Mouse (Mus musculus) liver, embryonic 14.5 days (tissue): ENCODE results near the gene Clec12a. TPM values are rescaled to one million over a fixed set of nuclear protein-coding genes. Genes with fewer than 3 reads are reported as not detected.

Experiments
- ATAC-seq: fragments of 200-750 bp; cut with Nextera tagmentation; 2 replicates; pipeline ENCODE4 v1.8.0; 2017; ENCODE audit warnings: moderate number of reproducible peaks, mild to moderate bottlenecking, moderate library complexity; ENCODE audit not compliant: insufficient read depth
- DNase-seq, 3 experiments: peaks; one replicate each; pipeline ENCODE4 v3.0.0-alpha.2; 2012 to 2013; ENCODE audit warnings: low read depth in 3 of 3, low spot score in 3 of 3
- H3K27ac ChIP-seq: fragments of 300-500 bp; sonication (generic); 2 replicates; pipeline ENCODE4 v1.5.1; 2014; ENCODE audit warnings: moderate library complexity, mild to moderate bottlenecking, control low read depth, inconsistent platforms
- H3K27me3 ChIP-seq: fragments of 300-500 bp; sonication (generic); 2 replicates; pipeline ENCODE4 v1.6.1; 2014; ENCODE audit warnings: mild to moderate bottlenecking, low read length, moderate library complexity; ENCODE audit not compliant: control insufficient read depth, insufficient read depth
- H3K36me3 ChIP-seq: fragments of 300-500 bp; sonication (generic); replicated peaks from 2 replicates; pipeline ENCODE4 v1.6.1; 2014; ENCODE audit warnings: low read depth; ENCODE audit not compliant: control insufficient read depth, insufficient read depth
- H3K4me1 ChIP-seq, 2 experiments: fragments of 200-500 bp in 1 of 2; fragments of 300-500 bp in 1 of 2; sonication (generic) in 1 of 2; replicated peaks; 2 replicates each; pipeline ENCODE4 v1.6.1; 2012 to 2014; ENCODE audit warnings: antibody characterized with exemption in 1 of 2, inconsistent platforms in 1 of 2, low read length in 1 of 2; ENCODE audit not compliant: control insufficient read depth in 2 of 2, insufficient read depth in 2 of 2
- H3K4me2 ChIP-seq: fragments of 300-500 bp; sonication (generic); 2 replicates; pipeline ENCODE4 v1.6.1; 2014; ENCODE audit warnings: low read depth, mild to moderate bottlenecking, control low read depth, moderate library complexity
- H3K4me3 ChIP-seq, 2 experiments: fragments of 200-500 bp in 1 of 2; fragments of 300-500 bp in 1 of 2; sonication (generic) in 1 of 2; 2 replicates each; pipeline ENCODE4 v1.5.1; 2012 to 2014; ENCODE audit warnings: low read depth in 2 of 2, low read length in 2 of 2, mild to moderate bottlenecking in 2 of 2, control low read depth in 1 of 2, inconsistent platforms in 1 of 2, moderate library complexity in 1 of 2; ENCODE audit not compliant: insufficient read depth in 1 of 2
- H3K9ac ChIP-seq: fragments of 300-500 bp; sonication (generic); replicated peaks from 2 replicates; pipeline ENCODE4 v1.6.1; 2014; ENCODE audit warnings: mild to moderate bottlenecking, control low read depth, moderate library complexity
- H3K9me3 ChIP-seq: fragments of 300-500 bp; sonication (generic); 2 replicates; pipeline ENCODE4 v1.6.1; 2016; ENCODE audit warnings: low read length, mixed read lengths; ENCODE audit not compliant: control insufficient read depth
- CTCF ChIP-seq: IDR thresholded peaks from 2 replicates; pipeline ENCODE4 v1.5.1; 2016; ENCODE audit warnings: antibody characterized with exemption, low read depth, control low read depth
- EP300 ChIP-seq: IDR thresholded peaks from 2 replicates; pipeline ENCODE4 v1.6.1; 2016; ENCODE audit warnings: antibody characterized with exemption, low read depth
- WGBS: fragments of 180-500 bp; shearing (Covaris S2); extraction: QIAGEN DNeasy Blood & Tissue Kit; methylation state at CpG from one replicate; pipeline ENCODE4 v1.1.7; 2014; ENCODE audit not compliant: insufficient replicate concordance; 5-methylcytosine and 5-hydroxymethylcytosine counted together
- polyA plus RNA-seq, 2 experiments: library from polyadenylated mRNA; depleted of rRNA in 1 of 2; stranded (reverse) in 1 of 2; unstranded in 1 of 2; fragments of >200 nt; fragmentation: Nextera tagmentation in 1 of 2; extraction: Ambion mirVana in 1 of 2; gene quantifications; 2 replicates each; pipeline versions ENCODE4 v1.2.1 to v1.2.3; 2012 to 2014

The Clec12a gene
- polyA plus RNA-seq, 2 experiments, result 5.5 to 10.4 TPM

- Histone ChIP-seq H3K27ac (no peak within 1 kb of the TSS), H3K27me3 (no peaks in the 10 kb centered on the region), H3K4me2 (no peak within 1 kb of the TSS), H3K4me1 (no peaks in the 10 kb centered on the region; a peak in 1 of 4 replicates), H3K9me3 (no peaks in the 10 kb centered on the region), H3K9ac (no peak within 1 kb of the TSS), H3K36me3 (no peaks in the 10 kb centered on the region), H3K4me3 (no peak within 1 kb of the TSS)
- DNase-seq, result no peak
- no peak for TF ChIP-seq CTCF
- no peak for TF ChIP-seq EP300
- WGBS, result 52% methylated on average over 2 of the region's 2 CpGs
- ATAC-seq, result no peak
Measured at GRCm38 (mm10) chr6:129408562-129408961, 66.1 kb downstream of the Clec12a start, which contains the start of gene Clec9a. Gene Clec9a, plus strand, starts transcription at chr6:129408862.

- no peak overlapping the region for H3K9ac ChIP-seq
- H3K9me3 ChIP-seq, result no peaks in the 10 kb centered on the region
- no peak overlapping the region for H3K4me3 ChIP-seq
- ATAC-seq, result no peak
- TF ChIP-seq EP300 (no peak), CTCF (no peak)
- H3K4me2 ChIP-seq, result no peak overlapping the region
- 57% methylated on average over 1 of the region's 1 CpGs for WGBS
- DNase-seq, result no peak
- H3K4me1 ChIP-seq, result no peaks in the 10 kb centered on the region
- no peaks in the 10 kb centered on the region for H3K27me3 ChIP-seq
- no peaks in the 10 kb centered on the region for H3K36me3 ChIP-seq
- H3K27ac ChIP-seq, result no peak overlapping the region
Measured at GRCm38 (mm10) chr6:129414177-129414576, 71.7 kb downstream of the Clec12a start.

Other genes with a start within 250 kb of the Clec12a start
- not detected in 2 replicates for gene Clec2e, start 241.8 kb upstream of the Clec12a start, polyA plus RNA-seq (2012; rRNA removed)
- gene Clec2e, start 241.8 kb upstream of the Clec12a start, polyA plus RNA-seq (2014; fragmentation: Nextera tagmentation; extraction: Ambion mirVana), result not detected in 2 replicates
- 2.1 and 6.6 TPM in 2 replicates for gene Clec2d, start 162.1 kb upstream of the Clec12a start, polyA plus RNA-seq (2012; rRNA removed)
- gene Clec2d, start 162.1 kb upstream of the Clec12a start, polyA plus RNA-seq (2014; fragmentation: Nextera tagmentation; extraction: Ambion mirVana), result 0.19 and 0.22 TPM in 2 replicates
- 0.44 and 0.98 TPM in 2 replicates for gene Cd69, start 67.3 kb upstream of the Clec12a start, polyA plus RNA-seq (2012; rRNA removed)
- 0.97 and 1.1 TPM in 2 replicates for gene Cd69, start 67.3 kb upstream of the Clec12a start, polyA plus RNA-seq (2014; fragmentation: Nextera tagmentation; extraction: Ambion mirVana)
- gene 4922502D21Rik, start 10.9 kb upstream of the Clec12a start, polyA plus RNA-seq (2012; rRNA removed), result not detected in 2 replicates
- not detected in 2 replicates for gene 4922502D21Rik, start 10.9 kb upstream of the Clec12a start, polyA plus RNA-seq (2014; fragmentation: Nextera tagmentation; extraction: Ambion mirVana)
- gene Clec12b, start 43.2 kb downstream of the Clec12a start, polyA plus RNA-seq (2012; rRNA removed), result 0.02 and 0.03 TPM in 2 replicates
- not detected in 2 replicates for gene Clec12b, start 43.2 kb downstream of the Clec12a start, polyA plus RNA-seq (2014; fragmentation: Nextera tagmentation; extraction: Ambion mirVana)
- gene Clec1b, start 54.6 kb downstream of the Clec12a start, polyA plus RNA-seq (2012; rRNA removed), result 6.8 and 12.5 TPM in 2 replicates
- 23.3 and 29.5 TPM in 2 replicates for gene Clec1b, start 54.6 kb downstream of the Clec12a start, polyA plus RNA-seq (2014; fragmentation: Nextera tagmentation; extraction: Ambion mirVana)
- gene Clec9a, start 66.2 kb downstream of the Clec12a start, polyA plus RNA-seq (2012; rRNA removed), result 0.79 and 1.0 TPM in 2 replicates
- gene Clec9a, start 66.2 kb downstream of the Clec12a start, polyA plus RNA-seq (2014; fragmentation: Nextera tagmentation; extraction: Ambion mirVana), result 0.25 and 0.97 TPM in 2 replicates
- 0.03 and 0.04 TPM in 2 replicates for gene Clec1a, start 109.3 kb downstream of the Clec12a start, polyA plus RNA-seq (2012; rRNA removed)
- 0.23 and 0.28 TPM in 2 replicates for gene Clec1a, start 109.3 kb downstream of the Clec12a start, polyA plus RNA-seq (2014; fragmentation: Nextera tagmentation; extraction: Ambion mirVana)
- gene Olr1, start 164.5 kb downstream of the Clec12a start, polyA plus RNA-seq (2012; rRNA removed), result 0.64 and 0.83 TPM in 2 replicates
- 0.57 and 0.81 TPM in 2 replicates for gene Olr1, start 164.5 kb downstream of the Clec12a start, polyA plus RNA-seq (2014; fragmentation: Nextera tagmentation; extraction: Ambion mirVana)
- 0.01 TPM in 1 of 2 replicates, not detected in the other for gene Tmem52b, start 169.9 kb downstream of the Clec12a start, polyA plus RNA-seq (2012; rRNA removed)
- not detected in 2 replicates for gene Tmem52b, start 169.9 kb downstream of the Clec12a start, polyA plus RNA-seq (2014; fragmentation: Nextera tagmentation; extraction: Ambion mirVana)
- gene Gabarapl1, start 190.5 kb downstream of the Clec12a start, polyA plus RNA-seq (2012; rRNA removed), result 15.1 and 19.2 TPM in 2 replicates
- 8.2 and 9.1 TPM in 2 replicates for gene Gabarapl1, start 190.5 kb downstream of the Clec12a start, polyA plus RNA-seq (2014; fragmentation: Nextera tagmentation; extraction: Ambion mirVana)
- gene Klre1, start 235.2 kb downstream of the Clec12a start, polyA plus RNA-seq (2012; rRNA removed), result 0.03 TPM in 1 of 2 replicates, not detected in the other
- not detected in 2 replicates for gene Klre1, start 235.2 kb downstream of the Clec12a start, polyA plus RNA-seq (2014; fragmentation: Nextera tagmentation; extraction: Ambion mirVana)
- 0.19 and 0.23 TPM in 2 replicates for gene Klrd1, start 249.1 kb downstream of the Clec12a start, polyA plus RNA-seq (2012; rRNA removed)
- 0.37 and 0.50 TPM in 2 replicates for gene Klrd1, start 249.1 kb downstream of the Clec12a start, polyA plus RNA-seq (2014; fragmentation: Nextera tagmentation; extraction: Ambion mirVana)